Mouse (Mus musculus) kidney, embryonic 14.5 days (tissue): ENCODE results near the gene Sft2d1. TPM values are rescaled to one million over a fixed set of nuclear protein-coding genes. Genes with fewer than 3 reads are reported as not detected.

Experiments used
- ATAC-seq: fragments of 200-750 bp; cut with Nextera tagmentation; 2 replicates; pipeline ENCODE4 v1.8.0; 2017; ENCODE audit warnings: moderate number of reproducible peaks, mild to moderate bottlenecking, moderate TSS enrichment, moderate library complexity; ENCODE audit not compliant: low FRiP score, low TSS enrichment
- H3K27ac ChIP-seq: fragments of 300-500 bp; sonication (generic); 2 replicates; pipeline ENCODE4 v1.5.1; 2014; ENCODE audit warnings: low read depth, mild to moderate bottlenecking, low read length, moderate library complexity, mixed read lengths
- H3K27me3 ChIP-seq: fragments of 300-500 bp; sonication (generic); 2 replicates; pipeline ENCODE4 v1.6.1; 2014; ENCODE audit warnings: mild to moderate bottlenecking, low read length; ENCODE audit not compliant: control insufficient read depth, insufficient read depth
- H3K36me3 ChIP-seq: fragments of 300-500 bp; sonication (generic); 2 replicates; pipeline ENCODE4 v1.6.1; 2014; ENCODE audit warnings: low read length, mixed read lengths; ENCODE audit not compliant: control insufficient read depth, insufficient read depth
- H3K4me1 ChIP-seq: fragments of 300-500 bp; sonication (generic); 2 replicates; pipeline ENCODE4 v1.6.1; 2014; ENCODE audit warnings: low read length, mixed read lengths; ENCODE audit not compliant: control insufficient read depth, insufficient read depth
- H3K4me2 ChIP-seq: fragments of 300-500 bp; sonication (generic); replicated peaks from 2 replicates; pipeline ENCODE4 v1.6.1; 2014; ENCODE audit warnings: low read depth, mild to moderate bottlenecking, low read length
- H3K4me3 ChIP-seq: fragments of 300-500 bp; sonication (generic); 2 replicates; pipeline ENCODE4 v1.5.1; 2014; ENCODE audit warnings: mild to moderate bottlenecking, low read length
- H3K9ac ChIP-seq: fragments of 300-500 bp; sonication (generic); 2 replicates; pipeline ENCODE4 v1.6.1; 2014; ENCODE audit warnings: low read depth, mild to moderate bottlenecking, low read length, moderate library complexity
- H3K9me3 ChIP-seq: fragments of 300-500 bp; sonication (generic); 2 replicates; pipeline ENCODE4 v1.6.1; 2016; ENCODE audit warnings: low read length; ENCODE audit not compliant: control insufficient read depth
- WGBS: fragments of 180-500 bp; shearing (Covaris S2); extraction: QIAGEN DNeasy Blood & Tissue Kit; methylation state at CpG from one replicate; pipeline ENCODE4 v1.1.7; 2014; 5-methylcytosine and 5-hydroxymethylcytosine counted together
- polyA plus RNA-seq: library from polyadenylated mRNA; unstranded; fragments of >200 nt; fragmentation: Nextera tagmentation; extraction: Ambion mirVana; gene quantifications from 2 replicates; pipeline ENCODE4 v1.2.1, GENCODE M21; 2014

Gene Sft2d1
- polyA plus RNA-seq, 1 experiment from 2014 or later = 68.2 TPM

GRCm38 (mm10) chr17:8361281-8362103, 50.6 kb downstream of the Sft2d1 start:
- Histone ChIP-seq H3K36me3 (no peaks in the 10 kb centered on the region), H3K4me3 (no peak overlapping the region), H3K27me3 (no peaks in the 10 kb centered on the region), H3K9me3 (no peaks in the 10 kb centered on the region), H3K9ac (no peak overlapping the region), H3K27ac (no peak overlapping the region), H3K4me2 (no peak overlapping the region), H3K4me1 (no peaks in the 10 kb centered on the region)
- ATAC-seq = no peak
- 86% methylated on average over 10 of the region's 10 CpGs for WGBS

DNA sequence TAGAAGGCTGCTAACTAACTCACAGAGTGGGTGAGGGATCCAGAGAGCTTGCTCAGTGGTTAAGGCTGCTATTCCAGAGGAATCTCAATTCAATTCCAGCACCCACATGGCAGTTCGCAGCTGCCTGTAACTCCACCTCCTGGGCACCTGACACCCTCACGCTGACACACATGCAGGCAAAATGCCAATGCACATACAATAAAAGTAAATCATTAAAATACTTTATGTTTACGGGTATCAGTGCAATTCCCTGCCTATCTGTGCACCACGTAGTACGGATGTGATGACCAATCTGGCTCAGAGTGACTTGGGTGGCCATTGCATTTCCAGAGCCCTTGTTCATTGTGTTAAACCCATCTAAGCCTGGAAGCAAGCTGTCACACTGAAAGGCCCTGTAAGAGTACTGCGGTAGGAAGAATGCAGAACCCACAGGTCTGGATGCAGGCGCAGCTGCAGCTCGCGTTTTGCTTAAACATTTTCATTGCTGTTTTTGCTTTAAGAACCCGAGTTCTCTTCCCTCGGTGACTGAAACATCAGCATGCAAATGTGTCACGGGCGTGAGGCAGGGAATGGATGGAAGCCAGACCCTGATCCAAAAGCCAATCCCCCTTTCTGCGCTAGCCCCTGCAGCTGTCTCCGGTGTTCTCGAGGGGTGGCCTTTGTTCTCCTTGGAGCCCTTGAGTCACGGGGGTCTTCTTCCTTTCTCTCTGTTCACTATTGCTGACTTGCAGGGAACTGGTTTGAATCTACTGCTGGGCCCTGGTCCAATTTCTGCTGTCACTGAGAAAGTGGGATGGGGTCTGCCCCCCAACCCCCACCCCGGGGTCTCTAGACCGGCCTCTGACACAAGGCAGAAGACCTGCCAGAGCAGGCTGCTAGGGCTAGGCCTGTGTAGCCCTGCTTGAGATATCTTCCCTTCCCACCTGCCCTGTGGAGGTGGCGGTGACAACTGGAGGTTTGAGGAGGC, 56.9 kb downstream of the Sft2d1 start:
- 37% methylated on average over 20 of the region's 20 CpGs for WGBS
- peaks cover 11% of the 10 kb centered on the region; the same call in 1 of the 2 replicates for H3K4me1 ChIP-seq
- H3K4me3 ChIP-seq = no peak overlapping the region
- no peak overlapping the region for H3K4me2 ChIP-seq
- no peak overlapping the region for H3K27ac ChIP-seq
- no peaks in the 10 kb centered on the region; the same call in 1 of the 2 replicates for H3K27me3 ChIP-seq
- no peaks in the 10 kb centered on the region for H3K9me3 ChIP-seq
- H3K9ac ChIP-seq = no peak overlapping the region; the same call in 1 of the 2 replicates
- no peak for ATAC-seq
- no peaks in the 10 kb centered on the region for H3K36me3 ChIP-seq

DNA sequence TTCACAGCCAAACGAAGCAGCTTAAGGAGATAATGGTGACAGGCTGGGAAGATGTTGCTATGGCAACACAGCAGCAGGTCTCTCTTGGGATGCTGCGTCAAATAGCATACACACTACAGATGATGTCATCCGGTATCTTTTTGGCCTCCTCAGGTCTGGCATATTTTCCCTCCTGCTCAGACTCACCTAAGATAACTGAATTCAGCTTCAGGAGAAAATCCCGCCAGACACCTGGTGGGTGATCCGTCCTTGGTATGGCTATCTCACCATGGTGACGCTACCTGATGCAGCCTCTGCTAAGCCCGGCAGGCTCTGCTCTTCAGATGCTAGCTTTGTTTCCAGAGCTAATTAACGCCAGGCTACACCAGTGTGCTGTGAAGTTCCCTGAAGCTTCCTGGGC, 57.7 kb downstream of the Sft2d1 start:
- Histone ChIP-seq H3K9me3 (no peaks in the 10 kb centered on the region), H3K4me2 (no peak overlapping the region), H3K36me3 (no peaks in the 10 kb centered on the region), H3K4me3 (no peak overlapping the region), H3K4me1 (peaks cover 11% of the 10 kb centered on the region; the same call in 1 of the 2 replicates), H3K27me3 (no peaks in the 10 kb centered on the region; the same call in 1 of the 2 replicates), H3K27ac (no peak overlapping the region), H3K9ac (no peak overlapping the region)
- 49% methylated on average over 8 of the region's 8 CpGs for WGBS
- no peak for ATAC-seq

DNA sequence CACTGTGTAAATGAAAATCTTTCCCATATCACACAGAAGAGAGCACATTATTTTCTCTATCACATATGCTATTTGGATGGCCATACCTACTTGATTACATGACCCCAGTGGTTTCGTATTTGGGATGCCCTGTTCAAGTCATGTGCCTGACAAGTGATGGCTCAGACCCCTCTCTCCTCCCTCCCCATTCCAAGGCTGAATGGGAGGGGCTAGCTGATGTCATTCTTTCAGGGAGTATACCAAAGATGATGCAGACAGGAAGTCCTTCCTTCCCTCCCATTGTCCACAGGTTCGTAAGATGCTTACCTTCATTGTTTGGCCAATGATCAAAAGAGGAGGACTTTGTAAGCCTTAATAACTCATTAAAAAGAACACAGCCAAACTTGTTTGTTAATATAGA, 58.3 kb downstream of the Sft2d1 start:
- no peak overlapping the region for H3K4me3 ChIP-seq
- ATAC-seq = no peak
- no peaks in the 10 kb centered on the region for H3K36me3 ChIP-seq
- no peaks in the 10 kb centered on the region for H3K9me3 ChIP-seq
- H3K4me2 ChIP-seq = no peak overlapping the region
- WGBS = 75% methylated on average over 2 of the region's 2 CpGs
- H3K4me1 ChIP-seq = peaks cover 11% of the 10 kb centered on the region; the same call in 1 of the 2 replicates
- no peak overlapping the region for H3K27ac ChIP-seq
- no peak overlapping the region for H3K9ac ChIP-seq
- no peaks in the 10 kb centered on the region; the same call in 1 of the 2 replicates for H3K27me3 ChIP-seq

DNA sequence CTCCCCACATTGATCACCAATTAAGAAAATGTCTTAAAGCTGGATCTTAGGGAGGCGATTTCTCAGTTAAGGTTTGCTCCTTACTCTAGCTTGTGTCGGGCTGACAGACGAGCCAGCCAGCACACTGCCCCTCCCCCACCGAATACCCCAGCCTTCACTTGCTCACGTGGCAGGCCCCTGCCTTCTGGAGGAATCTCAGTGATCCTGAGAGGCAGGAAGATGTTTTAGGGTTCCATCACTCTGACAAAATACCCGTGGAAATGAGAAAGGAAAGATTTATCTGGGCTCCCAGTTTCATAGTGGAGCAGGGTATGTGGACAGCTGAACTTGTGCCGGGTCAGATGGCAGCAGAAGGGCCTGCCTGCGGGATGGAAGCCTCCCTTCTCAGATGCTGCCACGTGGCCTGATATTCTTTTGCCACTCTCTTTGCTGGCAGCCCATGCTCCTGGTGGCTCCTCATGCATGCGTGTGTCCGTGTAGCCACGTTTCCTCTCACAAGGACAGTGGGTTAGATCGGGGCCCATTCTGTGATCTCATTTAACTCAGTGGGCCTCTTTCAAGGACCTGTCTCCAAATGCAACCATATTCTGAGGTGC, 59.8 kb downstream of the Sft2d1 start:
- WGBS = 28% methylated on average over 13 of the region's 13 CpGs
- no peak overlapping the region for H3K9ac ChIP-seq
- no peak overlapping the region for H3K4me2 ChIP-seq
- H3K36me3 ChIP-seq = no peaks in the 10 kb centered on the region
- H3K4me1 ChIP-seq = peaks cover 11% of the 10 kb centered on the region; the same call in 1 of the 2 replicates
- no peaks in the 10 kb centered on the region; the same call in 1 of the 2 replicates for H3K27me3 ChIP-seq
- no peak overlapping the region for H3K27ac ChIP-seq
- no peak for ATAC-seq
- no peak overlapping the region for H3K4me3 ChIP-seq
- H3K9me3 ChIP-seq = no peaks in the 10 kb centered on the region

DNA sequence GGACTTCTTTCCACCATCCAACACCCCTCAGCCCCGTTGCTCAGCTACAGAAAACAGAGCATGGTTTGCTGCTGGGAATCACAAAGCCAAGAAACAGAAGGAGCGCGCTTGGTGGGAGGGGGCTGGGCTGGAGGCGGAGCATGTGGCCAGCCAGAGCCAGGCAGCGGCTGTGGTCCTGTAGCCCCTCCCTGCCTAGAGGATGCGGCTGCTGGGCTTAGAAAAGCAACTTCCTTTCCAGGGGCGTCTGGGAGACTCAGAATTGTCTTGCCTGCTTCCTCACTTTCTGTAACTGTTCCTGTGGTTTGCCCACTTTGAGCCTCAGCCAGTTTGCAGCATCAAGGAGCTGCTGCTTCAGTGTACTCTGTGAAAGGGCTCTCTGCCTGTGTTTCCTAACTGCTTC, 60.9 kb downstream of the Sft2d1 start:
- 1% methylated on average over 7 of the region's 7 CpGs for WGBS
- peaks cover 11% of the 10 kb centered on the region; the same call in 1 of the 2 replicates for H3K4me1 ChIP-seq
- peak; percentile 86 for ATAC-seq

DNA sequence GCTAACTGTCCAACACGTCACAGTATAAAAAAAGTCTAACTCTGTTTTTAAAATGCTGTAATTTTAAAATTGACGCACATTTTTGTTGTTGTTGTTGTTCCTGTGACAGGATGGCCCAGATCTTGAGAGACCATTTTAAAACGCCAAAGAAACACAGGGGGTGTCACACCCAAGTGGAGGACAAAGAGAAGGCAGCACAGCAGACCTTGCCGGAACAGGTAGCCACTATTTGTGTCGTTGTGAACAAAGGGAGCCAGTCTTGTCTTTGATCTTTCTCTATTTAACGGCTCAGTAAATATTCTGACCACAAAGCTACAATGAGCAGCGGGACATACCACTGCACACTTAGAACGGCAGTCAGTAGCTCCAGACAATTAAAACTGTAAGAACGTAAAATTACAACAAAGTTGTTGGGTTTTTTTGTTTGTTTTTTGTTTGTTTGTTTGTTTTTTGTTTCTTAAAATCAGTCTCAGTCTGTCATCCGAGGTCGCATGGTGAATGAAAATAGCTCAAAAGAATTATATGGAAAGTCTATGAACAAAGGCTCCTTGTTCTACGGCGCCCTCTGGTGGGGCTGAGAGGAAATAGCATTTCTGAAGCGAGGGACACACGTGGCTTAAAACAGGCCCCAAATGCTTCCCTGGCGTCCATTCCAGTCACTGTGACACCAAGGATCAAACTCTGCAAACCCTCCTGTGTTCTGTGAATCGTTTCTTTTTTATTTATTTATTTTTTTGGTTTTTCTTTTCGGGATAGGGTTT, 61.6 kb downstream of the Sft2d1 start:
- Histone ChIP-seq H3K27me3 (no peaks in the 10 kb centered on the region; the same call in 1 of the 2 replicates), H3K9ac (peak overlapping the region; percentile 51), H3K4me3 (peak overlapping the region; percentile 29), H3K4me1 (peaks cover 11% of the 10 kb centered on the region; the same call in 1 of the 2 replicates), H3K36me3 (no peaks in the 10 kb centered on the region), H3K9me3 (no peaks in the 10 kb centered on the region), H3K4me2 (peak overlapping the region; percentile 41), H3K27ac (peak overlapping the region; percentile 71)
- whole genome bisulfite sequencing = 1% methylated on average over 18 of the region's 18 CpGs
- ATAC-seq = peak; percentile 35

More for the DNA sequence above, 60.9 kb downstream of the Sft2d1 start:
- Histone ChIP-seq H3K9me3 (no peaks in the 10 kb centered on the region), H3K9ac (peak overlapping the region; percentile 51; the same call in 1 of the 2 replicates), H3K27me3 (no peaks in the 10 kb centered on the region; the same call in 1 of the 2 replicates), H3K4me2 (peak overlapping the region; percentile 41), H3K36me3 (no peaks in the 10 kb centered on the region), H3K4me3 (peak overlapping the region; percentile 29), H3K27ac (peak overlapping the region; percentile 71)
